Mouse (Mus musculus): Measurements from ENCODE around the gene Vapa.
"Not testable (repeated sequence)": the region's sequence is repeated elsewhere in the genome, so short reads cannot be mapped to it uniquely, and the experiment has no call there.

The Vapa gene

GRCm38 (mm10) chr17:65564189-65564588 lies 49.2 kb downstream of the Vapa start:
- no peak for DNase-seq (ENCODE audit: extremely low spot score, low spot score)

- DNase-seq (ENCODE audit: extremely low spot score, low spot score) = no peak
These were observed 50.0 kb downstream of the Vapa start for GRCm38 (mm10) chr17:65563345-65563744.

GRCm38 (mm10) chr17:65562761-65563160 lies 50.6 kb downstream of the Vapa start:
- DNase-seq (ENCODE audit: extremely low spot score, low spot score) = peak; percentile 64

GRCm38 (mm10) chr17:65561361-65562015 lies 51.9 kb downstream of the Vapa start:
- no peak for DNase-seq (ENCODE audit: extremely low spot score, low spot score)

GRCm38 (mm10) chr17:65559273-65559672 lies 54.1 kb downstream of the Vapa start:
- DNase-seq (ENCODE audit: extremely low spot score, low spot score) = no peak

GRCm38 (mm10) chr17:65558788-65559187 lies 54.6 kb downstream of the Vapa start:
- DNase-seq (ENCODE audit: extremely low spot score, low spot score) = no peak

GRCm38 (mm10) chr17:65558217-65558616 lies 55.1 kb downstream of the Vapa start:
- DNase-seq (ENCODE audit: extremely low spot score, low spot score) = peak; percentile 57

GRCm38 (mm10) chr17:65557212-65557611 lies 56.1 kb downstream of the Vapa start:
- no peak for DNase-seq (ENCODE audit: extremely low spot score, low spot score)

- no peak for DNase-seq (ENCODE audit: extremely low spot score, low spot score)
These were observed 56.6 kb downstream of the Vapa start for GRCm38 (mm10) chr17:65556798-65557197.

- no peak for DNase-seq (ENCODE audit: extremely low spot score, low spot score)
These were observed 60.8 kb downstream of the Vapa start for GRCm38 (mm10) chr17:65552426-65552997.

GRCm38 (mm10) chr17:65550357-65550756 lies 63.0 kb downstream of the Vapa start:
- DNase-seq (ENCODE audit: extremely low spot score, low spot score) = no peak

- DNase-seq (ENCODE audit: extremely low spot score, low spot score) = no peak
These were observed 64.5 kb downstream of the Vapa start for GRCm38 (mm10) chr17:65548698-65549365.

- DNase-seq (ENCODE audit: extremely low spot score, low spot score) = not testable (repeated sequence)
These were observed 67.1 kb downstream of the Vapa start for GRCm38 (mm10) chr17:65546221-65546620.

GRCm38 (mm10) chr17:65540441-65541272 lies 72.7 kb downstream of the Vapa start, which contains the start of gene Tmem232:
Gene Tmem232, minus strand, starts transcription at chr17:65540782.
- peak; percentile 53 for DNase-seq (ENCODE audit: extremely low spot score, low spot score)

GRCm38 (mm10) chr17:65536156-65536555 lies 77.2 kb downstream of the Vapa start:
- peak; percentile 57 for DNase-seq (ENCODE audit: extremely low spot score, low spot score)

- DNase-seq (ENCODE audit: extremely low spot score, low spot score) = not testable (repeated sequence)
These were observed 81.0 kb downstream of the Vapa start for GRCm38 (mm10) chr17:65532381-65532780.
